Mouse (Mus musculus) induced T-regulatory cell, adult 2 months (primary cell): Measurements from ENCODE around the gene Zfp280b.
"Not testable (repeated sequence)": the region's sequence is repeated elsewhere in the genome, so short reads cannot be mapped to it uniquely, and the experiment has no call there.

Experiments used
- DNase-seq: peaks from one replicate; pipeline ENCODE4 v3.0.0-alpha.2; 2012; ENCODE audit warnings: low read depth

The Zfp280b gene

DNA sequence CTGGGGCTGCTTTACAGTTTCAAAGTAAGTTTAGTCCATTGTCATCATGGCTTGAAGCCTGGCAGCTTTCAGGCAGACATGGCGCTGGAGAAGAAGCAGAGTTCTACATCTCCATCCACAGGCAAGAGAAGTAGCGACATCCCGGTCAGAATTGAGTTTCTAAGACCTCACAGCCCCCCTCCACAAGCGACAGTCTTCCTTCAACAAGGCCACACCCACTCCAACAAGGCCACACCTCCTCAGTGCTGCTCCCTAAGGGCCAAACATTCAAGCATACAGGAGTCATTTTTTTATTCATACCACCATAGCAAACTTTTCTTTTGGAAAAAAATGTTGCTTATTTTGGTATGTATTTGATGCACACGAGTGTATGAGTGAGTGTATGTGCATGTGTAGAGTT is 2.0 kb upstream of the Zfp280b start:
- DNase-seq, result peak; percentile 42

DNA sequence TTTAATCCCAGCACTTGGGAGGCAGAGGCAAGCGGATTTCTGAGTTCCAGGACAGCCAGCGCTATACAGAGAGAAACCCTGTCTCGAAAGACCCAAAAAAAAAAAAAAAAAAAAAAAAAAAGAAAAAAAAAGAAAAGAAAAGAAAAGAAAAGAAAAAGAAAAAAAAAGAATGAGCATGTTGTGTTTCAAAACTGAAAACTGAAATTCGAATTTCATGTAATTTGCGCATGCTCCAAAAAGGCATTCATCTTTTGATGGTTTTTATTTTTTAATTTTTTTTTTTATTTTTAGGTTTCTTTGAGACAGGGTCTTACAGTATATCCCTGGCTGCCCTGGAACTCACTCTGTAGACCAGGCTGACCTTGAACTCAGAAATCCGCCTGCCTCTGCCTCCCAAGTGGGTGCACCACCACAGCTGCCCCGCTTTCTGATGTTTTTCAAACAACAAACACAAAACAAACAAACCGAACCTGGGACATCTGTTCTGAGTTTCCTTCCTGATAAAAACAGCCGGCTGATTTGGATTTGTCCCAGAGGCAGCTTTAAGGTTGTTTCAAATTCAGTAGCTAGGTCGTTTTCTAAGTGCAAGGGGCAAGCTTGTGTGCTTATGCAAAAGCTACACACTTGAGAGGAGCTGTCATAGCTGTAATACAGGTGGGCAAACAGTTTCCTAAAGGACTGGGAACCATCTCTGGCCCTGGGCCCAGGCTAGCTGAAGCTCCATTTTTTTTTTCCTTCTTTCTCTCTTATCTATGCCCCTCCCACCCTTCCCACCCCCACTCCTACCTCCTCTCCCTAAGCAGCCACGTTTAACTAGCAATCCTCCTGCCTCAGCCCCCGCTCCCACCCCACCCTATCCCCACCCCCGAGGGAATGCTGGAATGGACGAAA is 694 bp upstream of the Zfp280b start:
- DNase-seq, result no peak

DNA sequence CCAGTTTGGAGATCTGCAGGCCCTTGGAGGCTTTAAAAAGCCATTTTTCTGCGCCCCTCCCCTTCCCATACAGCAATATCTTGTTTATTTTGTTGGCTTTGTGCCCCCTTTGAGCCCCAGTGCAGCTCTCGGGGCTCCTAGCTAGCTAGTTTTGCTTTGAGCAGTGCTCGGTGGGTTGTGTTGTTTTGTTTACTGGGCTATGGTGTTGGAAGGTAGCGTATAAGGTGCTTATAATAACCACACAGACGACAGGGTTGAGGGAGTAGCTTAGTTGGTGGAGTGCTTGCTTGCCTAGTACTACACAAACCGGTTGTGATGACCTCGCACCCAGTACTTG is 637 bp downstream of the Zfp280b start:
- DNase-seq, result peak; percentile 65

DNA sequence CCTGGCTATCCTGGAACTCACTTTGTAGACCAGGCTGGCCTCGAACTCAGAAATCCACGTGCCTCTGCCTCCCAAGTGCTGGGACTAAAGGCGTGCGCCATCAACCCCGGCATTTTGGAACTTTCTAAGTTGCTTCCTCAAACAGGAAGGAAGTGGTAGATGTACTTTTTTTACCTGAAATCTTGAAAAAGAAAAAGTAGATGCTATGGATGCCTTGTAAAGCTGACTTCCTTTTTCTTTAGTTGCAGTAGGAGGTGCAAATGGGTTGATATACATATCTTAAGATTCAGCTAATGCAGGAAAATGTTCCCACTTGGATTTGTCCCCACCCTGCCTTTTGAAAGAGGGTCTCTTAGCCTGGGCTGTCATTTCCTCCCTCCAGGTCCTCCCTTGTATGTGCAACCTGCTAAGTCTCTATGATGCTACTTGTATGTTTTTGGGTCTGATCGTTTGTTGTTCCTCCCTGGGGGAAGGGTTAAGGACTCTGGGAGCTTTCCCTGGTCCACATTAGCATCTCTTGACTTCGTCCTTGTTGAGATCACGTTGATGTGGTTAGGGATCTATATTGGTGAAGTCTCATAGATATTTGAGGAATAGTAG is 1.7 kb downstream of the Zfp280b start:
- peak; percentile 70 for DNase-seq

DNA sequence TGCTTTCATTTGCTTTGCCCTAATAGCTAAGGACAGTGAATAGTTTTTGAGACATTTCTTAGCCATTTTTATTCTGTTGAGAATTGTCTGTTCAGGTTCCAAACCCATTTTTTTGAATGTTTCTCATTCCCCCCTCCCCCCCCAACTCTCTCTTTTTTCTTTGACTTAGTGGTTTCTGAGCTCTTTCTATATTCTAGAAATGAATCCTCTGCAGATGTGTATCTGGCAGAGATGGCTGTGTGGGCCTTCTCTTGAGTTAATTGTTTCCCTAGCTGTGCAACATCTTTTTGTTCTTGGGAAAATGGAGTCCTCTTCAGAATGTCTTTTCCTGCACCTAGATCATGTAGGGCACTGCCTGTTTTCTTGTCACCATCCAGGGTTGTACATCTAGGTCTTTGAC is 2.8 kb downstream of the Zfp280b start:
- DNase-seq, result peak; percentile 71

DNA sequence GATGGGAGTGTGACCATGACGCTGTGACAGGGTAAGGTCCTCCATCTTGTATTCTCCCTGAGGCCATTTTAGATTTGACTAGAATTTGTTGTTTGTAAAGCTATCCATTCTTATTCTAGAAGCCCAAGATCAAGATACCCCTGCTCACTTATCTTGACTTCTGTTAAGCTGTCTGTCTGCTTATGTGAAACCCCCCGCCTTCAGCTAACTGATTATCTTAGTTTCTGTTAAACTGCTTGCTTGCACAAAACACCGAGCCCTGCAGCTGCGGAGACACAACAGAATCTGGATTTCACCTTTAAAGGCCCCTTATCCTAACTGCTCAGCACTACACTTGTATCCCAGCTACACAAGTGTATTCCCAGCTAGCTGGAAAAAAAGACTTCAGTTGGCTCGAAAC is 4.5 kb downstream of the Zfp280b start:
- no peak for DNase-seq

DNA sequence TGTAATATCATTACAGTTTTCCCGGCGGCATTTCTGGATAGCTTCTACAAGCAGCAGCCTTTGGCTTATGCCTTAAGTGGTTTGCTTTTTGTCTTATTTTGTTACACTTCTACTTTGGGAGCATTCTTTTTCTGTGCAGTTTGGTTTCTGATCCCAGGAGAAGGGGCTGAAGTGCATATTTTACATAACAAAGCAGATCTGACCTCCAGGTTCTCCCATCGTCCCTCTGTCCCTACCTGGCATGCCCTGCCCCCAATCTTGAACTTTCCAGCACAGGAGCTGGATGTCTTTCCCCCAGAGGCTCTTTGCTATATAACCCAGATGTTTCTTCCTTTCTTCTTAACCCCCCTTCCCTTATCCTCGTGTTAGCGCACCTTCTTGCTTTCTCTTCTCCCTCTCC is 12.9 kb downstream of the Zfp280b start:
- DNase-seq, result no peak

DNA sequence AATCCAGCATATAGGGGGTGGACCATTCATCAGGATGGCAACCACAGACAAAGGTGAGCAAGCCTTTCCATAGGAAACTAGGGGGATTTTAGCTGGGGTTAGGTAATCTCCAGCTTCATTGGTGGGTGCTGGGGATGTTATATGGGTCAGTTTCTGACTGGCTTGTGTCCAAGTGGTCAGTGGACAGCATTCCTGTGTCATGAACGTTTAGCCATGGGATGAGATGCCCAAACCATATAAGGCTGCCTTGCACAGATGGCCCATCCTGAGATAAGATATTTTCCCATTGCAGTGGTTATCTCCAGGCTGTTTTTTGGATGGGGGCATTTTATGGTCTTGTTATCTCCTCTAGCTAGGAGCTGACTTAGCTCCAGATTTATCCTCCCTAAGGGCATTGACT is 14.3 kb downstream of the Zfp280b start:
- DNase-seq, result no peak

DNA sequence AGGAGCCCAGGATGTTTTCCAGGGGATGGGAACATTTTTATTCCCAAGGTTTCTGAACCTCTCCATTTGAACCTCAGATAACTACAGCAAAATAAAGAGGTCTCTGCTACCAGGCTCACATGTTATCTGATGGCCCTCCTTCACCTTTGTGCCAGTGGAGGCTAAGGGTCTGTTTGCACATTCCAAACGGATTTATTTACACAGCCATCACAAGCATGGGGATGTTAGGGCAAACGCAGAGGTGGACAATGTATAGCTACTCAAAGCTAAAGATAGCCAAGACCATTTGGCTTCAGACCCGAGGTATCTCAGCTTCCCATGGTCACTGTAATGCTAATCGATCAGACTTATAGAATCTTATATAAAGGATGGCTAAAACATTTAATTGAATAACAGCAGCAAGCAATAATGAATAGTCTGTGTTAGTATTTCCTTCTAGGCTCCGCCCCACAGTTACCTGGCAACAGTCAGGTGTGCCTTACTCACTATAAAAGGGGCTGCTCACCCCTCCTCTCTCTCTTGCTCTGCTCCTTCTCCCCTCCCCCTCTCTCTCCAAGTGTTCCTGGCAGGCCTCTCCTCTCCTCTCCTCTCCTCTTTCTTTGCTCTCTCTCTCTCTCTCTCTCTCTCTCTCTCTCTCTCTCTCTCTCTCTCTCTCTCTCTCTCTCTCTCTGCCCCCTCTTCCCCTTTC is 14.9 kb downstream of the Zfp280b start:
- DNase-seq, result no peak

DNA sequence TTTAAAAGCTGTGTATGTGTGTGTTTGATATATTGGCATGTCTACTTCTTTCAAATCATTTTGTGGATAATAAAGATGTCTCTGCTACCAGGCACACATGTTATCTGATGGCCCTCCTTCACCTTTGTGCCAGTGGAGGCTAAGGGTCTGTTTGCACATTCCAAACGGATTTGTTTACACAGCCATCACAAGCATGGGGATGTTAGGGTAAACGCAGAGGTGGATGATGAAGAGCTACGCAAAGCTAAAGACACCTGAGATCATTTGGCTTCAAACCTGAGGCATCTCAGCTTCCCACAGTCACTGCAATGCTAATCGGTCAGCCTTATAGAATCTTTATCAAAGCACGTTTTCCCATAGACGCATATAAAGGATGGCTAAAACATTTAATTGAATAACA is 16.5 kb downstream of the Zfp280b start:
- no peak for DNase-seq

DNA sequence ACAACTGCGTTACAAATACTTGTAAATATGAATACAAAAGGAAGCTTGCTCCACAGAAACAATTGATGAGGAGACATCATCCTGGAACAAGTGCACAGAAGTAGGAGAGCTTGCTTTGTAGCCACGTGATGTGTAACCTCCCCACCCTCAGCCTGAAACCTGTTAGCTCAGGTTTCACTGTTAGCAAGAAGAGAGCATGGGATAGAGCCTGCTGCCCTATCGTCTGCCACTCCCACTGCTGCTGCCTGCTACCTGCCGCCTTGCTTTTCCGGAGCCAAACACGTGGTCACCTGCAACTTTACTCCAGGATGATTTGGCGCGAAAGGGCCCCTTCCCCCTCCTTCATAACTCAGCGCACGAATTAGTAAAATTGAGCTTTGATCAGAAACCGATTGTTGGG is 19.4 kb downstream of the Zfp280b start:
- no peak for DNase-seq

DNA sequence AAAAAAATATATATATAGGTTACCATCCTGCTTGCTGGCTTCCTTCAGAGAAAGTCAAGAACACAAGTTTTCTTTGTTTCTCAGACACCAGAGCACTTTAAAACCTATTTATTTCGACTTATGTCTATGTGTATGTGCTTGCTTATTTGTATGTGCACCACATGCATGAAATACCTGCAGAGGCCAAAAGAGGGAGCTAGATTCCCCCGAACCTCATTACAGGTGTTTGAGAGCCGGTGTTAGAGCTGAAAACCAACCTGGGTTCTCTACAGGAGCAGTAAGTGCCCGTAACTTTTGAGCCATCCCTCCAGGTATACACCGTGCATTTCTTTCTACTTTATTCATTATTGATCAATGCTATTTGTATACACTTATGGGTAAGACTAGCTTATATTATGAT is 30.0 kb downstream of the Zfp280b start:
- peak; percentile 13 for DNase-seq

DNA sequence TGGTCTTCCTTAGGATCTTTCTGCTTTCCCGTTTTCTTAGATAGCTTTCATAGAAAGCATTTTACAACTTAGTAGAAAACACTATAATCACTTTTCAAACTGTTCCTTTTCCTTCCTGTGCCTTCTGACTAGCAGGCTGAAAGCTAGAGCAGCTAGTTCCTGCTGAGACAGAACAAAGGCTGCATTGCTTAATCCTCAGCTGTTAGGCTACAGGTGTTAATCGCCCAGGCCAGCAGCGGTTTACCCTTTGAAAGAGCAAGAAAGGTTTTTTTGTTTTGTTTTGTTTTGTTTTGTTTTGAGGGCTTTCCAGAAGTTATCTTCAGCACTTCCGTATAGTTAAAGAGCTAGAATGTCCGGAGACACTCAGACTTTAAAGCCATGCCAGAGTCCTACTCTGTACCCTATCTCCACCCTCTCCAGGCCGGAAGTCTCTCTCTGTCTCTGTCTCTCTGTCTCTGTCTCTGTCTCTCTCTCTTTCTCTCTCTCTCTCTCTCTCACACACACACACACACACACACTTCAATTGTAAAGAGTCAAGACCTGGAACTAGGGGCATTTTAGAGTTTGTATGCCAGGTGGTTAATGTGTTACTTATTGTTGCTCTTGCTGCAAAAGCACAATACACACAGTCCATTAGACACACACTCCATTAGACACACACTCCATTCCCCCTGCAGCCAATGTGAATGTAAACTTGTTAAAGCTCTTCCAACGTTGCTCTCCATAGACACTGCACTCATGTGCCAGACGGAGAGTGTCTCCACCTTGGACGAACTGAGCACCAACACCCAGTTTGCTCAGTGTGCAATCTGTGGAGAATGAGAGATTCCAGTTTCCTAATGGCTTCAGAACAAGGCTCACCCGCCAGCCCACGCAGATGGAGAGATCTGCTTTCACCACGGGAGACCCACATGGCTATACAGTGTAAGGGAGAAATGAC is 35.5 kb downstream of the Zfp280b start:
- no peak for DNase-seq

DNA sequence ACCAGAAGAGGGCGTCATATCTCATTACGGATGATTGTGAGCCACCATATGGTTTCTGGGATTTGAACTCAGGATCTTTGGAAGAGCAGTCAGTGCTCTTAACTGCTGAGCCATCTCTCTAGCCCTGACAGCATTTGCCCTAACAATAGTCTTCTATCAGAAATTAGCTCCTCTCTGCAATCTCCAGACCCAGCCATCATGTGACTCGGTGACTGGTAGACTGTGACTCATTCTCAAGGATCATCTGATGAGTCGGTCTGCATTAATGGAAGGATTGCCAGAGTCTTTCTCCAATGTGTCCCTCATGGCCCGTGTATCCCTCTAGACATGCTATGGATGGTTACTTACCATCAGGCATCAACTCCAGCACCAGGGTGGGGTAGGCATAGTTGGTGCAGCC is 39.6 kb downstream of the Zfp280b start:
- DNase-seq, result not testable (repeated sequence)

DNA sequence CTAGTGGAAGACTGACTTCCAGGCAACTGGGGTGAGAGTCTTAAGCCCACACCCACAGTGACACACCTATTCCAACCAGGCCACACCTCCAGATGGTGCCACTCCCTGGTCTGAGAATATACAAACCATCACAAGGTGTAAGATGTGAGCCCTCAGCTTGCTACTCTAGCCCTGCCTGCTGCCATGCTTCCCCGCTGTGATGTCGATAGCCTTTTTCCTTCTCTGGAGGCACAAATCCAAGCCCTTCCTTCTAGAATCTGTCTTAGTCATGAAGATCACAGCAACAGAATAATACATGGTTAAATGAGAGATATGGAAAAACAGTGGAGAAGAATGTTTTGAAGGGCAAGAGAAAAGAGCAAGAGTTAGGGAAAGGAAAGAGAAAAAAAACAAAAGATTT is 44.6 kb downstream of the Zfp280b start:
- DNase-seq, result not testable (repeated sequence)
